Mouse (Mus musculus) C2C12 (cell line): ENCODE results near the gene Ankrd17. TPM values are rescaled to one million over a fixed set of nuclear protein-coding genes. Genes with fewer than 3 reads are reported as not detected.
"Not testable (repeated sequence)": the region's sequence is repeated elsewhere in the genome, so short reads cannot be mapped to it uniquely, and the experiment has no call there.

Experiments used
- H3K27me3 ChIP-seq: one replicate; pipeline ENCODE4 v1.6.1; 2011; ENCODE audit not compliant: control insufficient read depth, insufficient read depth, insufficient read length
- H3K36me3 ChIP-seq: one replicate; pipeline ENCODE4 v1.6.1; 2011; ENCODE audit not compliant: control insufficient read depth, insufficient read depth
- H3K4me3 ChIP-seq: one replicate; pipeline ENCODE4 v1.5.1; 2011; ENCODE audit warnings: mild to moderate bottlenecking, control low read depth; ENCODE audit not compliant: poor library complexity, insufficient read depth, severe bottlenecking
- H3K79me2 ChIP-seq: one replicate; pipeline ENCODE4 v1.6.1; 2011; ENCODE audit not compliant: control insufficient read depth, insufficient read depth
- H3K79me3 ChIP-seq: one replicate; pipeline ENCODE4 v1.6.1; 2011; ENCODE audit warnings: low read depth, control low read depth
- H3ac ChIP-seq: one replicate; pipeline ENCODE3; 2011; ENCODE audit warnings: low read depth; ENCODE audit not compliant: control insufficient read depth, insufficient read length
- CEBPB ChIP-seq: IDR thresholded peaks from one replicate; pipeline ENCODE4 v1.6.1; 2011; ENCODE audit warnings: low read depth, mild to moderate bottlenecking, control low read depth, moderate library complexity
- CTCF ChIP-seq: IDR thresholded peaks from one replicate; pipeline ENCODE4 v1.5.1; 2011; ENCODE audit not compliant: control insufficient read depth, insufficient read depth, insufficient read length
- FOSL1 ChIP-seq: IDR thresholded peaks from one replicate; pipeline ENCODE4 v1.8.0; 2011; ENCODE audit warnings: mild to moderate bottlenecking, low read length; ENCODE audit not compliant: poor library complexity, insufficient read depth, severe bottlenecking
- MAX ChIP-seq: IDR thresholded peaks from one replicate; pipeline ENCODE4 v1.6.1; 2011; ENCODE audit warnings: mild to moderate bottlenecking, control low read depth
- MYOD1 ChIP-seq: IDR thresholded peaks from one replicate; pipeline ENCODE4 v1.6.1; 2011; ENCODE audit warnings: low read depth; ENCODE audit not compliant: control insufficient read depth, insufficient read length
- MYOG ChIP-seq: IDR thresholded peaks from one replicate; pipeline ENCODE4 v1.6.1; 2011; ENCODE audit not compliant: control insufficient read depth, insufficient read length; ENCODE audit errors: extremely low read depth
- USF1 ChIP-seq: IDR thresholded peaks from one replicate; pipeline ENCODE4 v1.6.1; 2011; ENCODE audit warnings: low read depth, mild to moderate bottlenecking, control low read depth, moderate library complexity
- polyA plus RNA-seq: library from polyadenylated mRNA; unstranded; fragments of >200 nt; fragmentation: generic; extraction: Trizol; gene quantifications from one replicate; pipeline ENCODE4 v1.2.1, GENCODE M21; 2012; ENCODE audit warnings: missing spikeins

Ankrd17 gene
- polyA plus RNA-seq, 1 experiment: 16.0 TPM

- Histone ChIP-seq H3ac (no peak overlapping the region), H3K79me3 (no peaks in the 10 kb centered on the region), H3K27me3 (no peaks in the 10 kb centered on the region), H3K4me3 (no peak overlapping the region), H3K36me3 (peaks cover 72% of the 10 kb centered on the region), H3K79me2 (no peaks in the 10 kb centered on the region)
- TF ChIP-seq MYOG (no peak), MYOD1 (no peak), FOSL1 (no peak), CEBPB (no peak), CTCF (no peak)
Observed at GRCm38 (mm10) chr5:90274806-90275205, 91.6 kb downstream of the Ankrd17 start.

DNA sequence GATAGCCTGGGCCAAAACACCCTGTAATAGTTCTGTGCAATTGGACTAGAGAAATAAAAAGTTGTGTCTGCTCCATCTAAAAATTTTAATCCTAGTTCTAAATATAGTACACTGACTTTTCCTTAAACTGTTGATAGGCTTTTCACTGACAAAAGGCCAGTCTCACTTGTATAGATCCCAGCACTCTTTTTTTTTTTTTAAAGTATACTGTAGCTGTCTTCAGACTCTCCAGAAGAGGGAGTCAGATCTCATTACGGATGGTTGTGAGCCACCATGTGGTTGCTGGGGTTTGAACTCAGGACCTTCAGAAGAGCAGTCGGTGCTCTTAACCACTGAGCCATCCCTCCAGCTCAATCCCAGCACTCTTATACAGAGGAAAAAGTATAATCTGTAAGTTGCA lies 104.1 kb downstream of the Ankrd17 start:
- not testable (repeated sequence) for H3K79me3 ChIP-seq, H3K79me2 ChIP-seq, H3K27me3 ChIP-seq, H3ac ChIP-seq, H3K4me3 ChIP-seq
- H3K36me3 ChIP-seq: peaks cover 71% of the 10 kb centered on the region

GRCm38 (mm10) chr5:90257023-90257422 lies 109.4 kb downstream of the Ankrd17 start:
- TF ChIP-seq CTCF (no peak), USF1 (no peak), MAX (no peak), MYOD1 (no peak), FOSL1 (no peak), CEBPB (no peak), MYOG (no peak)
- no peak overlapping the region for H3ac ChIP-seq
- H3K36me3 ChIP-seq: peaks cover 86% of the 10 kb centered on the region
- no peaks in the 10 kb centered on the region for H3K79me2 ChIP-seq
- H3K27me3 ChIP-seq: no peaks in the 10 kb centered on the region
- no peak overlapping the region for H3K4me3 ChIP-seq
- H3K79me3 ChIP-seq: no peaks in the 10 kb centered on the region

- Histone ChIP-seq H3K27me3 (no peaks in the 10 kb centered on the region), H3ac (no peak overlapping the region), H3K36me3 (peaks cover 78% of the 10 kb centered on the region), H3K4me3 (no peak overlapping the region), H3K79me2 (peaks cover under 1% of the 10 kb centered on the region), H3K79me3 (peaks cover 8% of the 10 kb centered on the region)
- TF ChIP-seq CEBPB: no peak
- no peak for TF ChIP-seq MYOD1
- TF ChIP-seq MAX: no peak
- no peak for TF ChIP-seq CTCF
- no peak for TF ChIP-seq FOSL1
- no peak for TF ChIP-seq USF1
Observed at GRCm38 (mm10) chr5:90247503-90247902, 118.9 kb downstream of the Ankrd17 start.

- no peak overlapping the region for H3ac ChIP-seq
- H3K79me3 ChIP-seq: peaks cover 8% of the 10 kb centered on the region
- no peak overlapping the region for H3K4me3 ChIP-seq
- no peaks in the 10 kb centered on the region for H3K27me3 ChIP-seq
- H3K79me2 ChIP-seq: peaks cover 5% of the 10 kb centered on the region
- peaks cover 78% of the 10 kb centered on the region for H3K36me3 ChIP-seq
- TF ChIP-seq USF1: no peak
- no peak for TF ChIP-seq CTCF
Observed at GRCm38 (mm10) chr5:90246987-90247386, 119.4 kb downstream of the Ankrd17 start.

DNA sequence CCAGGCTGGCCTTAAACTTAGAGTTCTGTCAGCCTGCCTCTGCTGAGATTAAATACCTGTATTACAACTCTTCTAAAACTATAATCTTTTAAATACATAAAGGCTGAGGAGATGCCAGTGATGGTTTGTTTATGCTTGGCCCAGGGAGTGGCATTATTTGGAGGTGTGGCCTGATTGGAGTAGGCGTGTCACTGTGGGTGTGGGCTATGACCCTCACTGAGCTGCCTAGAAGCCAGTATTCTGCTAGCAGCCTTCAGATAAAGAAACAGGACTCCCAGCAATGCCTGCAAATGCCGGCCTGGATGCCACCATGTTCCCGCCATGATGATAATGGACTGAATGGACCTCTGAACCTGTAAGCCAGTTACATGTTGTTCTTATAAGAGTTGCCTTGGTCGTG lies 119.8 kb downstream of the Ankrd17 start:
- Histone ChIP-seq H3K27me3 (no peaks in the 10 kb centered on the region), H3K79me2 (peaks cover 9% of the 10 kb centered on the region), H3K79me3 (peaks cover 8% of the 10 kb centered on the region), H3ac (no peak overlapping the region), H3K4me3 (no peak overlapping the region), H3K36me3 (peaks cover 78% of the 10 kb centered on the region)
- no peak for TF ChIP-seq FOSL1
- no peak for TF ChIP-seq USF1
- TF ChIP-seq MYOG: no peak
- TF ChIP-seq CEBPB: no peak
- no peak for TF ChIP-seq MYOD1
- no peak for TF ChIP-seq CTCF
- TF ChIP-seq MAX: no peak
